Mouse (Mus musculus): ENCODE measurements around the gene Gfer. TPM values are rescaled to one million over a fixed set of nuclear protein-coding genes. Genes with fewer than 3 reads are reported as not detected.
"Not testable (repeated sequence)": the region's sequence is repeated elsewhere in the genome, so short reads cannot be mapped to it uniquely, and the experiment has no call there.

Gene Gfer
- total RNA-seq, 2 experiments from 2014 or later: 30.3 to 33.3 TPM

DNA sequence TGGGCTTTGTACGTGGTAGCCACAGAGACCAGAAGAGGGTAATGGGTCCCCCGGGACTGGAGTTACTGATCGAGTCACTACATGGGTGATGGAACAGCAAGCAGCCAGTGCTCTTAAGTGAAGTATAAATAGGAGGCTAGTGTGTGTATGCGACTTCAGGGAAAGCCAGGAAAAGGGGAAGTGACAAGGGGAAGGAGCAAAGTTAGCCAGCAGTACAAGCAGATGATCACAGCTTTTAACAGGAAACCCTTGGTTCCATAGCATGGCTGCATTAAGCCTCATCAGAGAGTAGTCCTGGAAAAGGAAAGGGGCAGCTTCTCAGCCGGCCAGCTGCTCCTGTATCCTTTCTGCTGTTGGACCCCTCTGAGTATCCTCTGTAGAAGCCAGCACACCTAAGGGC is 3.6 kb downstream of the Gfer start:
- no peak for DNase-seq
- intact Hi-C loops (cut with DNase I): no loop called here

DNA sequence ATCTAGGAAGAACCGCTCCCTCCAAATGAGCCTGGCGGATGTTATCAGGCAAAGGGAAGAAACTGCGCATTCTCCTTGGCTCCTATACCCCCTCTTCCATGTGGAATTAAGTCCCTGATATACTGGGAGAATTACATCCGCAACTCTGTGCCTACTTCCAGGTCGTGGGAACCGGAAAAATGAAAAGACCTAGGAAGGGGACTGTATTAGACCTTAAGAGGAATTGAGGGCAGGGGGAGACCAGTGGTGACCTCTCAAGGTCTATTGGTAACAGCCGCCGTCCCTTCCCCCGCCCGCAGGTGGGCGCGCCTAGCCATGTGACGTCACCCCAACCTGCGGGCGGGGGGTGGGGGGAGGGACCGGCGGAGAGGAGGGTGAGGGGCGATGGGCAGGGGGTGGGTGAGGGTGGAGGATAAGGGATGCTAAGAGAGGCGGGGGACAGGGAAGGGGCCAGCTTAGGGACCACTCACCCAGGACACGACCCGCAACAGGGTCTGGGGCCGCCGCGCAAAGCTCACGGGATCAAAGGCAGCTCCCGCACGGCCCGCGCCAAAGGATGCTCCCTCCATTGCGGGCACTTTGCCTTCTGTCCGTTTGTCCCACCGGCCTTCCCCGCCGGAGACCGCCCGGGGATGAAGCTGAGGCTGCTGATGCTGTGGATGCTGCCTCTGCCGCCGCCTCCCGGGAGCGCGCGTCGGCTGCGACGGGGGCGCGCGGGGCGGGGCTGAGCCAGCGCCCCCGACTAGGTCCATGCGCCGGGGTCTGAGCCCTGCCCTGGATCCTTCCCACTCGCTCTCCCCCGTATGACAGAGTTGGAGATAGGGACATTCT is 6.5 kb downstream of the Gfer start, which contains the start of gene Syngr3:
Syngr3 (minus strand) TSS at position 705 of the 831 bp plus-strand sequence.
- intact Hi-C loops (cut with DNase I): no loop called here

DNA sequence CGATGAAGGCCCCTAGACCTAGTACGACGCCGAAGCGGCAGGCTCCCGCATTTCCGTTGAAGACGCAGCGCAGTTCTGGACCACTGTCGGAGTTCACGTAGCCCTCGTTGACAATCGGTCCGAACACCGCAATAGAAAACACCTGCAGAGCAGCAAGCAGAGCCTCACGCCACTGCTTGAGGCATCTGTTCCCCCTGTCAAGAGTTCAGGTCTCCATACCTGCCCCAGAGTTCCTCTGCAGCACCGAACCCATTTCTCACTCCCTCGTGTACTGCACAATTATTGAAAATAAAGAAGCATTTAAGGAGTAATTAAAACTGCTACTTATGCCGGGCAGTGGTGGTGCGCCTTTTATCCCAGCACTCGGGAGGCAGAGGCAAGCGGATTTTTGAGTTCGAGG is 8.4 kb downstream of the Gfer start:
- no peak for DNase-seq
- intact Hi-C loops (cut with DNase I): no loop called here

More for the DNA sequence above, 6.5 kb downstream of the Gfer start, which contains the start of gene Syngr3:
- no peak for DNase-seq

DNA sequence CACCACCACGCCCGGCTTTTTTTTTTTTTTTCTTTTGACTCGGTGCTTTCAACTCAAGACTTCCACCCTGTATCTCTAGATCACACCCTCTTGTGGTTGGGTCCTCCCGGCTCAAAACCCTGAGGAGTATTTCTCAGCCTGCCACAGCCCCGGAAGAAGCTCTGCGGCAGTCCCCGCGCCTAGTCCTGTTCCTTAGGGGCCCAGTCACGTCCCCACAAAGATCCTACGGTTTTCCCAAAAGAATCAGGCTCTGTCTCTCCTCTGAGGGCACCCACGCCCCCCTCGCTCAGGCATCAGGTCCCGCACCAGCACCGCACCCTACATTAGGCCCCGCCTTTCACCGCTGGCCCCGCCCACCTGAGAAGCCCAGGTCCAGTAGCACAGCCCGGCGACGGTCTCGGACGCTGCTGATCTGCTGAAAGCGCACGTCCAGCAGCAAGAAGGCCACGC is 8.8 kb downstream of the Gfer start:
- intact Hi-C loops (cut with DNase I): no loop called here
- peak in 1 of 2 experiments; percentile 39 for DNase-seq

DNA sequence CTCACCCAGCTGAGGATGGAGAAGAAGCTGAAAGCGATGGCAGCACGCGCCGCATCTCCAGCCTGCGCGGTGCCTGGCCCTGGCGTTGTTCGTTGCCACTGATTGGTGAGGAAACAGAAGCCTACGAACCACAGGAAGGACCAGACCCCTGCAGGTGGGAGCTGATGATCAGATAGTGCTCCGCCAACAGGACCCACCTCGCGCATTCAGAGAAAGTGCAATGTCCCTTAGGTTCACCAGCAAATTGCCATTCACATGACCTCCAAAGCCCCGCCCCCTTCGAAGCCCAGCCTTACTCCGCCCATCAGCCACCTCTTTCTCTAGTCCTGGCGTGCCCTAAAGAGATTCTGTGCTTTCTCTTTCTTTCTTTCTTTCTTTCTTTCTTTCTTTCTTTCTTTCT is 9.4 kb downstream of the Gfer start:
- no peak for DNase-seq
- intact Hi-C loops (cut with DNase I): no loop called here

DNA sequence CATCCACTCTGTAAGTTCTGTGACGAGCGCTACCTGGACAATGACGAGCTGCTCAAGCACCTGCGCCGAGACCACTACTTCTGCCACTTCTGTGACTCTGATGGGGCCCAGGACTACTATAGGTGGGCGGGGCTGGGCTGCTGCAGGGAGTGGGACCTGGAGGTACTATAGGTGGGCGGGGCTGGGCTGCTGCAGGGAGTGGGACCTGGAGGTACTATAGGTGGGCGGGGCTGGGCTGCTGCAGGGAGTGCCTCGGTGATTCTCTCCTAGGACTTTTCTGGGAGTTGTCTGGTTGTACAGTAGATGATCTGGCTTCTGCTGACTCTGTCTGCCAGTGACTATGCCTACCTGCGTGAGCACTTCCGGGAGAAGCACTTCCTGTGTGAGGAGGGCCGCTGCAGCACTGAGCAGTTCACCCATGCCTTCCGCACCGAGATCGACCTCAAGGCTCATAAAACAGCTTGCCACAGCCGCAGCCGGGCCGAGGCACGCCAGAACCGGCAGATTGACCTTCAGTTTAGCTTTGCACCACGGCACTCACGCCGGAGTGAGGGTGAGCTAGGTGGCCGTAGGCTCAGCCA is 18.4 kb downstream of the Gfer start:
- intact Hi-C loops (cut with DNase I): no loop called here
- no peak for DNase-seq

DNA sequence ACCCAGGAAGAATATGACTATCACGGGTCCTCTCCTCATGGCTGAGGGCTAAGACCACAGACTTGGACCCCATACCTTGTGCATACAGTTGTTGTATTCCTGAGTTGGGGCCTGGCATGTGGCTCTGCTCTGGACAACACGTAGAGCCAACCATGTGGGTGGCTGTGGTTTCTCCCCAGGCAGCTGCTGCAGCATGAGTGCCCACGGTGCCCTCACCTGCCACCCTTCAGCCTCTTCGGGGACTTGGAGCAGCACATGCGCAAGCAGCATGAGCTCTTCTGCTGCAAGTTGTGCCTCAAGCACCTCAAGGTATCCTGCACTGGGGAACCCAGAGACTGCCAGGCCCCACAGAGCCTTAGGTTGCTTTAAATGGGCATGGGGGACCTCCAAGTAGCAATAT is 19.1 kb downstream of the Gfer start:
- intact Hi-C loops (cut with DNase I): no loop called here
- no peak for DNase-seq

DNA sequence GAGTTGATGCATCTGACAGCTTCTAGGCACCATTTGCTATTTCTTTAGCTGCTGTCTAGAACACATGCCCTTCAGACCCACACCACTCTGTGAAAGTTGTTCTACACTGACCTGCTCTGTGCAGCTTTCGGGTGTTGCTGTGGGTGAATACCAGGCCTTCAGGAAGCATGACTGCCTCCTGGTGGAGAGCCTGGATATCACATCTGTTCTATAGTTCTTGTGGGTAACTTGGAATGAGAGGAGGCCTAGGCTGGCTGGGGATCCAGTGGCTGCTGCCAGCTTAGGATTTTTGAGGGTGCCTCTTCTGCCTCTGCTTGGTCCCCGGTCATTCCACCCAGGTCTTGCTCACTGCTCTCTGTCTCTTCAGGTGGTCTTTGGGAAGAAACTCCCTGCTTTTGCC is 19.8 kb downstream of the Gfer start:
- peak in 1 of 2 experiments; percentile 50 for DNase-seq
- intact Hi-C loops (cut with DNase I): no loop called here

DNA sequence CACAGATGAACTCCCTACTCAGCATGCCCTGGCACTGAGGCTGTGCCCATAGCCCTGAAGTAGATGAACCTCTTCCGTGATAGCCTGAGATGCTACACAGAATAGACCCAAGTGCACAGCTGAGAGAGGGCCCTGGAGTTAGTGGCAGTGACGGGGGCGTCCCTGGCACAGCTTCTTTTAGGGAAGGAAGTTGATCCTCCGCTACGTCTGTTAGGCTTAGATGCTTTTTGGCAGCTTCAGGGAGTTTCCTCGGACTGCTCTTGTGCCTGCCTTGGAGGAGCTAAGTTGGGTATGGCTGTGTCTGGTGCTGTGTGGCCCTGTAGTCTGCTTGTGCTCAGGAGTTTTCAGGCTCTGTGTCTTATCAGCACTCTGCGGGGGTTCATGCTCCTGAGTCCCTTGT is 21.7 kb downstream of the Gfer start:
- no peak for DNase-seq
- intact Hi-C loops (cut with DNase I): no loop called here

DNA sequence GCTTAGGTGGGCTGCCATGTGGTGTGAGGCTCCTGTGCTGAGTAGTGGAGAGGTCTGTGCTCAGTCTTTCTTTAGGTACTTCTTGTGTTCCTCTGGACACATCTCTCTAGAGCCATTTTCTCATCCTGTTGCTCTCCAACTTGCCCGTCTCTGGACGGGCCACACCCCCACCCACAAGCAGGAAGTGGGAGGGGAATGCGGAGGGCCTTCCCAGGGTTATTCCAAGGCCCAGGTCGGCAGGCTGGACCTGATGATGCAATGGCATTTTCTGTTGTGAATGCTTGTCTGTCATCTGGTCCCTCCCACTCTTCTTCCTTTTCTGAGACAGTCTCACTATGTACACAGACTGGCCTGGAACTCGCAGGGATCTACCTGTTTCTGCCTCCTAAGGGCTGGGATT is 23.8 kb downstream of the Gfer start:
- intact Hi-C loops (cut with DNase I): no loop called here
- no peak for DNase-seq

DNA sequence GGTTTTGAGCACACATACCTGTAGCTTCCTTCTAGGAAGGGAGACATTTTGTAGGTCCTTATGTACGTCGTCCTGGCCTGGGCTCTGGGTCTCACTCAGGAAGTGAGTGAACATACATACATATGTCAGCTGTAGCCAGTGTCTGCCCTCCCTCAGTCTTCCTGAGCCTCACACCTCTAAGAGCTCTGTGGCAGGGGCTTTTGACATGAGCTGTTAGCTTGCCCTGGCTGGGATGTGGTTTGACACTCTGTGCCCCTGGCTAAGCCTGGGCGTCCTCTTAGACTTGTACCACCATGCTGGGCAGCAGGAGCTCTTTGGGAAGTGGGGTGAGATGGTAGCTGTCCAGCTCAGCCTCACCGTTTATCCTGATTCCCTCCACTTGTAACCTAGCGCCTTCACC is 24.6 kb downstream of the Gfer start:
- intact Hi-C loops (cut with DNase I): no loop called here
- DNase-seq: no peak

DNA sequence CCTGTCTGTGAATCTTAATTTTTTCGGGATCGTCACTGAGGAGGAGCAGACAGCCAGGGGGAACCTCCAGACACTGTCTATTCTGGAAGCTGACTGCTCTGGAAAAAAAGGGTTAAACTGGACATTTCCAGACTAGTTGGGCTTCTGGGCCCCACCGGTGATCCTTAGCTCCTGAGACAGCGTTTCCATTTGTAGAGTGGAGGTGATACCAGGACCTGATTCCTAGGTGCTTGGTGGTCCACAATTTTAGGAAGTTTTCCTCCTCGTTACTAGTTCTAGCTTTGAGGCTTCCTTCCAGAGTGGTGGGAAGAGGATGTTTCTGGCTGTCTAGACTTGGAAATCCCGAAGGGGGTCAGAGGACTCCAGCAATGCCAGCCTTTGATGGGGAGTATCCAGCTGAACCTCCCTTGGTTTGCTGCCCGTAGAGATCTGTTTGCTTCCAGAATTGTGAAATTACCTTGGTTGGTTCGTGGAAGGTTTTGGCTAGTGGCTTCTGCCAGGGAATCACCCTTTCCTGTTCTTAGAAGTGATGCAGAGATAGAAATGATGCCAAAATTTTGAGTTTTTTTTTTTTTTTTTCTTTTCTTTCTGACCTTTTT is 25.6 kb downstream of the Gfer start:
- DNase-seq: no peak
- intact Hi-C loops (cut with DNase I): no loop called here

DNA sequence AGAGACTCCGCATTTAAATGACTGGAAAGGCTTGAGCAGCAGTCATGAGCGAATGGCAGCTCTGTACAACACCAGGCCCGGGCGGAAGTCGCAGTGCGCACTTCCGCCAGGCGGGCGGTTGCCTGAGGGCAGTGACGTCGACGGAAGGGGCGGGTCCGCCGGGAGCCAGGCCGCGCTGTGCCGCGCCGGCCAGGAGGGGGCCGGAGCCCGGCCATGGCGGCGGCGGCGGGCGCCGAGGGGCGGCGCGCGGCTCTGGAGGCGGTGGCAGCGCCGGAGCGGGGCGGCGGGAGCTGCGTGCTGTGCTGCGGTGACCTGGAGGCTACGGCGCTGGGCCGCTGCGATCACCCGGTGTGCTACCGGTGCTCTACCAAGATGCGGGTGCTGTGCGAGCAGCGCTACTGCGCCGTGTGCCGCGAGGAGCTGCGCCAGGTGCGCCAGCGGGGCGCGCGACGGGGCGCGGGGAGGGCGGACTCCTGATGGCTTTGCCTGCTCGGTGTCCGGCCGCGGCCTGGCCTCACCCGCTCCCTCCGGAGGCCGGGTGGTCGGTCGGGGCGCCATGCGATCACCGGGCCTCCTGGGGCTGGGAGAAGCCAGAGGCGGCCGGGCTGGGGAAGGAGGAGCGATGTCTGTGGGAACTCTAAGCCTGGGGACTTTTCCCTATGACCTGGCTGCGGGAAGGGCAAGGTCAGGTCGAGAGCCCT is 26.3 kb downstream of the Gfer start, which contains the start of gene Zfp598:
Zfp598 (plus strand) TSS at position 143 of the 701 bp plus-strand sequence.
- intact Hi-C loops (cut with DNase I): no loop called here
- peak; percentile 90 to 92 for DNase-seq

DNA sequence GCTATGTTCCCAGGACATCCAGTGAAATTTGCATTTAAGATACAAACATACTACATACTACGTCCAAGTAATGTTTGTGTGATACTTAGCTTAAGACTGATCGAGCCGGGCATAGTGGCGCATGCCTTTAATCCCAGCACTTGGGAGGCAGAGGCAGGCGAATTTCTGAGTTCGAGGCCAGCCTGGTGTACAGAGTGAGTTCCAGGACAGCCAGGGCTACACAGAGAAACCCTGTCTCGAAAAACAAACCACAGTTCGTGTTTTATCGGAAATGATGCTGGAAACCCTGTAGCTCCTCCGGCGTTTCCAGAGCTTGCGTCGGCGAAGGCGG is 26.8 kb downstream of the Gfer start:
- DNase-seq; intact Hi-C loops (cut with DNase I): not testable (repeated sequence)

DNA sequence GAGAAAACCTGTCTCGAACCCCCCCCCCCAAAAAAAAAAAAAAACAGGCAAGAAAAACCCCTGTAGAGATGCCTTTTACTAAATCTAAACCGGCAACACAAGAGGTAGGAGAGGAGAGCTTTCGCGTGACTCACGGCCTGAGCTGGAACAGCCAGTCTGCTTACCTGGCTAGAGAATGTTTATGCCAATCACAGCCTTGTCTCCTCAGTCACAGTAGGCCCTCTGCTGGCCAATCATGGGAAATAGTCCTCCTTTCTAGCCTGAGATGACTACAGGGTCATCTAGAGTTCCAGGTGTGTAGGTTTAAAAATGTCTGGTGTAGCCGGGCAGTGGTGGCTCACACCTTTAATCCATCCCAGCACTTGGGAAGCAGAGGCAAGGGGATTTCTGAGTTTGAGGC is 28.5 kb downstream of the Gfer start:
- peak in 1 of 2 experiments; percentile 34 for DNase-seq
- intact Hi-C loops (cut with DNase I): no loop called here

DNA sequence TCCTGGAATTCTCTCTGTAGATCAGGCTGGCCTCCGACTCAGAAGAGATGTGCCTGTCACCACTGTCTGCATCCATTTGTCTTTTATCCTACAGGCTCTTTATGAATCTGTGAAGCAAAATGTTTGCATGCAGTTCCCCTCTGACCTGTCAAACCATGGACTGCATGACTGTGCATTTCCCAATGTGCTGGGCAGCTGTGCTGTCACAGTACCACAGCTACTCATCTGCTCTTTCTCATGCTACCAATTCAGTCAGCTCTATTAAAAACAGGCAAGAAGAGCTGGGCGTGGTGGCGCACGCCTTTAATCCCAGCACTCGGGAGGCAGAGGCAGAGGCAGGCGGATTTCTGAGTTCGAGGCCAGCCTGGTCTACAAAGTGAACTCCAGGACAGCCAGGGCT is 28.9 kb downstream of the Gfer start:
- intact Hi-C loops (cut with DNase I); DNase-seq: not testable (repeated sequence)

DNA sequence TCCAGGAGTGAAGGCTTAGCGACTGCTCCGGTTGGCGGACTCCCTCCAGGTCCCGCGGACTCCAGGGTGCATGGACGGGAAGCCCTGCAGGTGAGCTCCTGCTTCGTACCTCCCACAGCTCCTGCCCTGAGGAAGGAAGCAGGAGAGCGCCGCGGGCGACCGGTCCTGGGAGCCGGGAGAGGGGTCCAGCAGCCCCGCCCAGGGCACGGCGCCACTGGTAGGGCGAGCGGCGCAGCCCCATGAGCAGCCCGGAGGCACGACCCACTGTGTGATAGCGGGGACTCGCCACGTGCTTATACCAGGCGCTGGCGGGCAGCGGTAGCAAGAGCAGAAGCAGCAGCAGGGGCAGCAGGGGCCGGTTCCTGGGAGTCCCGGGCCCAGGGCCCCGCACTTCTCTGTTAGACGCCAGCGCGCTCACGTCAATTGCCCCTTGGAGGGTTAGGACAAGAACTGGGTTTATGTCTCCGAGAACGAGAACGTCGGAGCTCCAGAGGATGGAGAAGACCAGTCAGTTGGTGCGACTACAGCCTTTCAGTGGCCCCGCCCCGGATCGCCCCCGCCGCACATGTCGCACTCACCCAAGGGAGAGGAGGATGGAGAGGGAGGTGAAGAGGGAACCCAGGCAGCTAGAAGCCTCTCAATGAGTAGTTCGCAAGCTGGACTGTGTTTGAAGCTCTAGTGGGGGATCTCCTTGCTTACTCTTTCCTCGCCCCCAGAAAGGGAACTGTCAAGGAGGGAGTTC is 37.8 kb downstream of the Gfer start, which contains the start of gene Npw:
Npw (minus strand) TSS at position 441 of the 742 bp plus-strand sequence.
- DNase-seq: no peak
- intact Hi-C loops (cut with DNase I): loop anchor here (5.0 kb wide), 1 partner anchor 126 kb away; the partner anchor contains the start of gene Rab26

DNA sequence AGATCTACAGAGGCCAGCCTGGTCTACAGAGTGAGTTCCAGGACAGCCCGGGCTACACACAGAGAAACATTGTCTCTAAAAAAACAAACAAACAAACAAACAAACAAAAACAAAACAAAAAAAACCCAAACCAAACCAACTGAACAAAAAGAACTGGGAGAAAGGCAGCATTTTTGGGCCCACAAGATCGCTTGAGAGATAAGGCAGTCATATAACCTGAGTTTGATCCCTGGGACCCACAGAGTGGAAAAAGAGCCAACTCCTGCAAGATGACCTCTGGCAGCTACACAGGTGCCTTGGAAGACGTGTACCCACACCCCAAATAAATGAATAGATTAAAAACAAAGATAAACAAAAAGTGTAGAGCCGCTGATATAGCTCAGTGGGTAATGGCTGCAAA is 41.0 kb downstream of the Gfer start:
- intact Hi-C loops (cut with DNase I): loop anchor here (5.0 kb wide), 1 partner anchor 123 kb away; the partner anchor contains the start of gene Rab26
- DNase-seq: no peak

DNA sequence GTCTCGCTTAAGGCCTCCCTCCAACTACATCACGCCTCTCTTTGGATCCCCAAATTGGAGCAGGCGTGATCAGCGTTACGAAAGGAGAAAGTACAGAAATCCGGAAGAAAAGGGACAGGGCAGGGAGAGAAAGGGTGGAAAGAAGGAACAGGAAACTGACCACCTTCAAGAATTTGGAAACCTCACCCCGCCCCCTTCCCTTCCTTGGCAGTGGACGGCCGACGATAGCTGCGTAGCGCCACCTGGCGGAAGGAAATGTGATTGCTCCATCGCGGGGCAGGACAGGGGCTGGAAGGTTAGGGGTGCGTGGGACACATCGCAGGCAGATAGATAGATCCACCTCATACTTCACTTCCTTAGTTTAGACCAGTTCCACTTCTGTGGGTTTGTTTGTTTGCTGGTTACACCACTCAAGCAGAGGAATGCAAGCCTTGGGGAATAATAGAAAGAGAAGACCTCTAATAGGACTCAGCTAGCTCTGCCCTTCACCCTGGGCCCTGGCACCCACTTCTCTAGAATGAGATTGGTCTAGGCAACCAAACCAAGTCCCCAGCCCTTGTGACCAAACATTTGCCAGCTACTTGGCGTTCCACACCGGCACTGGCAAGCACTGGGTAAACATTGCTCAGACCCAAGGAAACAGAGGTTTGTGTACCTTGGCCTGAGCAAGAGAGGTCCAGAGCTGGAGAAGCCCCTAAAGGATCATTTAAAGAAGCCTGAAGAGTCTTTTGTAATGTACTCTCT is 41.8 kb downstream of the Gfer start:
- intact Hi-C loops (cut with DNase I): no loop called here
- DNase-seq: peak; percentile 58 to 59
